Mouse (Mus musculus) G1E (cell line): Measurements from ENCODE around the gene Zmynd19. TPM values are rescaled to one million over a fixed set of nuclear protein-coding genes. Genes with fewer than 3 reads are reported as not detected.

Experiments used
- ATAC-seq: 2 replicates; pipeline ENCODE4 v1.8.0; 2016; ENCODE audit warnings: mild to moderate bottlenecking; ENCODE audit not compliant: insufficient number of reproducible peaks, poor library complexity, low FRiP score, severe bottlenecking; ENCODE audit errors: extremely low read depth
- DNase-seq: peaks from one replicate; pipeline ENCODE4 v3.0.0; 2012; ENCODE audit warnings: low spot score
- H3K27me3 ChIP-seq: 2 replicates; pipeline ENCODE4 v1.6.1; 2012; ENCODE audit warnings: mild to moderate bottlenecking, low read length, inconsistent platforms; ENCODE audit not compliant: insufficient read depth
- H3K36me3 ChIP-seq: replicated peaks from 2 replicates; pipeline ENCODE3; 2012; ENCODE audit warnings: mild to moderate bottlenecking, inconsistent platforms
- H3K4me1 ChIP-seq: 2 replicates; pipeline ENCODE4 v1.6.1; 2012; ENCODE audit warnings: low read depth, low read length, inconsistent platforms, mixed read lengths; ENCODE audit not compliant: insufficient read depth
- H3K4me3 ChIP-seq: 2 replicates; pipeline ENCODE4 v1.5.1; 2012; ENCODE audit warnings: low read depth, mild to moderate bottlenecking, inconsistent platforms, low read length, moderate library complexity, mixed read lengths
- H3K9me3 ChIP-seq: replicated peaks from 2 replicates; pipeline ENCODE4 v1.6.1; 2012; ENCODE audit warnings: inconsistent platforms
- CTCF ChIP-seq: IDR thresholded peaks from 2 replicates; pipeline ENCODE4 v1.5.1; 2012; ENCODE audit warnings: low read depth, low read length, inconsistent platforms, mixed read lengths
- GATA1 ChIP-seq: IDR thresholded peaks from 2 replicates; pipeline ENCODE4 v1.6.1; 2012; ENCODE audit warnings: borderline replicate concordance, low read length, inconsistent platforms, mixed read lengths
- GATA2 ChIP-seq: IDR thresholded peaks from 2 replicates; pipeline ENCODE4 v1.6.1; 2012; ENCODE audit warnings: low read depth, low read length, inconsistent platforms, borderline replicate concordance
- POLR2AphosphoS5 ChIP-seq: IDR thresholded peaks from 2 replicates; pipeline ENCODE4 v1.6.1; 2012; ENCODE audit warnings: low read depth, low read length, inconsistent platforms; ENCODE audit not compliant: insufficient replicate concordance
- TAL1 ChIP-seq: conservative IDR thresholded peaks from 2 replicates; pipeline ENCODE4 v1.6.1; 2012; ENCODE audit warnings: low read depth, low read length, inconsistent platforms, mixed read lengths
- polyA plus RNA-seq: library from polyadenylated mRNA; stranded (reverse); fragments of >175 nt; gene quantifications from 2 replicates; pipeline ENCODE4 v1.2.3, GENCODE M21; 2012
- total RNA-seq, 2 experiments: library from RNA; stranded (forward) in 1 of 2; stranded (reverse) in 1 of 2; fragments of 200-1000 nt in 1 of 2; fragments of >200 nt in 1 of 2; fragmentation: Nextera tagmentation in 1 of 2; gene quantifications; 2 replicates each; pipeline ENCODE4 v1.2.3; 2014 to 2017

Gene Zmynd19
- total RNA-seq (2014; fragmentation: Nextera tagmentation) (14.8 and 18.0 TPM in 2 replicates), total RNA-seq (2017) (23.5 and 37.0 TPM in 2 replicates), polyA plus RNA-seq (19.8 and 21.2 TPM in 2 replicates)

DNA sequence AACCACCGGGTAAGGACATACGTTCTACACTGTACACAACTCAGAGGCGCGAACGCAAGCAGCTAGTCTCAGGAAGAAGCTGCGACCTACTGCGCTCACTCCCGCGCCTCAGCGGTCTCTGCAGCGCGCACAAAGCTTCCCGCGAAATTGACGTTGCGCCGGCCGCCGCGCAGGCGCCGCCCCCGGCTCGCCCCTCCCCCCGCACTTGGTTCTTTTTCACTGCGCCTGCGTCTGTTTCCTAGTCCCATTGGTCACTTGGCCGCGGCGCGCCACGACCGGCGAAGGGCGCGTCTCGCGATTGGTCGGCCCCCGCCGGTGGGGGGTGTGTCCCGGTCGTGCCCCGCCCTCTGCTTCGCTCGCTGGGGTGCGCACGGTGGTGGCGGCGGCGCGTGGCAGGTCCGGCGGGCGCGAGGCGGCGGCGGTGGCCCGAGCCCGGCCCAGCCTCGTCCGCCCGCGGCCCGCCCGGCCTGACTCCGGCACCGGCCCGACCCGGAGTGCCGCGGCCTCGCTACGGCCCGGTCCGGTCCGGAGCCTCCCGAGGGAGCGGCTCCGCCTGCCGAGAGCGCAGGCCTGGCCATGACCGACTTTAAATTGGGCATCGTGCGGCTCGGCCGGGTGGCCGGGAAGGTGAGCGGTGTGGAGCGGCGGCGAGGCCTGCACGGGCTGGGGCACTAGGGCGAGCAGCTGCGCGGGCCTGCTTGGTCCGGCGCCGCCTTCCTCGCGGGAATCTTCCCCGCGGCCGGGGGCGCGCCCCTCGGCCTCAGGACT lies at the start of gene Zmynd19:
TSS of gene Zmynd19 (plus strand) at position 372 of the 768 bp plus-strand sequence.
- DNase-seq (peak; percentile 97), ATAC-seq (peak; percentile 85)
- H3K4me3 ChIP-seq: peak within 1 kb of the TSS; percentile 99
- H3K9me3 ChIP-seq: no peaks in the 10 kb centered on the region
- peaks cover 34% of the 10 kb centered on the region for H3K36me3 ChIP-seq
- peaks cover 44% of the 10 kb centered on the region for H3K4me1 ChIP-seq
- TF ChIP-seq GATA2 (no peak), POLR2AphosphoS5 (no peak), CTCF (no peak), TAL1 (no peak), GATA1 (no peak)
- no peaks in the 10 kb centered on the region for H3K27me3 ChIP-seq

DNA sequence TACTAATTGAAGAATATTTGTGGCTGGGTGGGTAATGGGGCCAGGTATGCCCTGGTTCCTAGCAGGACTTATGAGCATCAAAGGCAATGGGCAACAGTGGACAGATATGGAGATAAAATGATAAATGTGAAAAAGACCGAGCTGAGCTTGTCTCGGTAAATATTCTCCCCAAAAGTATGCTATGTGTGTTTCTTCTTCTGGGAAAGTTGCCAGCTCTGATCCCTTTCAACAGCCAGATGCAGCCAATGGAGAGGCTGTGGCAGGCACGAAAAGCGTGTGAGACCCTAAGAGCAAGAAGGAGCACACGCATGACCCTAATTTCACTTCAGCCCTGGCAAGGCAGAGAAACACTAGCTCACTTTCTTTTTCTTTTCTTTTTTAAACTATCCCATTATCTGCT lies 48.5 kb upstream of the Zmynd19 start:
- DNase-seq (no peak), ATAC-seq (no peak)
- H3K4me1 ChIP-seq: peaks cover 16% of the 10 kb centered on the region; the same call in 1 of the 2 replicates
- no peaks in the 10 kb centered on the region for H3K9me3 ChIP-seq
- no peak overlapping the region for H3K4me3 ChIP-seq
- no peaks in the 10 kb centered on the region for H3K27me3 ChIP-seq
- no peak for TF ChIP-seq CTCF
- TF ChIP-seq POLR2AphosphoS5: no peak
- TF ChIP-seq GATA1: no peak
- no peak for TF ChIP-seq TAL1
- TF ChIP-seq GATA2: no peak
- H3K36me3 ChIP-seq: peaks cover 53% of the 10 kb centered on the region

DNA sequence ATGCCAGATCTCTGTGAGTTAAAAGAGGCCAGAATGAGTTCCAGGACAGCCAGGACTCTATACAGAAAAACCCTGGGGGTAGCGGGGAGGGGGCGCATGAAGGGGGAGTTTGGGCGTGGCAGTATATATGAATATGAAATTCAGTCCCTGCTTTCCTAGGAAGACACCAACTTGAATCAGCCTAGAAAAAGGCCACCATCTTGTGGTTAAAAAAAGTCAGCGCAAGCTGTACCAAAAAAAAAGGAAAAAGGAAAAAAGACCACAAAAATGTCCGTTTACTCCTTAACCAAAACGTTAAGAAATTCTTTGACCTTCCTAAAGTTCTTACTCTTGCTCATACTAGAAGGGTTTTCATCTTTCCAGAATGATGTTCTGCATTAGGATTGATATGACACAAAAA lies 46.6 kb upstream of the Zmynd19 start:
- ATAC-seq (no peak), DNase-seq (no peak)
- Histone ChIP-seq H3K9me3 (no peaks in the 10 kb centered on the region), H3K4me3 (no peak overlapping the region), H3K36me3 (peaks cover 39% of the 10 kb centered on the region), H3K27me3 (no peaks in the 10 kb centered on the region), H3K4me1 (peaks cover 16% of the 10 kb centered on the region; the same call in 1 of the 2 replicates)
- TF ChIP-seq GATA2 (no peak), POLR2AphosphoS5 (no peak), CTCF (no peak), TAL1 (no peak), GATA1 (no peak)

GRCm38 (mm10) chr2:24904823-24905652 lies 44.6 kb upstream of the Zmynd19 start:
- DNase-seq (no peak), ATAC-seq (no peak)
- peaks cover 16% of the 10 kb centered on the region; the same call in 1 of the 2 replicates for H3K4me1 ChIP-seq
- TF ChIP-seq GATA1 (no peak), CTCF (no peak), POLR2AphosphoS5 (no peak), TAL1 (no peak), GATA2 (no peak)
- H3K27me3 ChIP-seq: no peaks in the 10 kb centered on the region
- peaks cover 33% of the 10 kb centered on the region for H3K36me3 ChIP-seq
- no peak overlapping the region for H3K4me3 ChIP-seq
- no peaks in the 10 kb centered on the region for H3K9me3 ChIP-seq

DNA sequence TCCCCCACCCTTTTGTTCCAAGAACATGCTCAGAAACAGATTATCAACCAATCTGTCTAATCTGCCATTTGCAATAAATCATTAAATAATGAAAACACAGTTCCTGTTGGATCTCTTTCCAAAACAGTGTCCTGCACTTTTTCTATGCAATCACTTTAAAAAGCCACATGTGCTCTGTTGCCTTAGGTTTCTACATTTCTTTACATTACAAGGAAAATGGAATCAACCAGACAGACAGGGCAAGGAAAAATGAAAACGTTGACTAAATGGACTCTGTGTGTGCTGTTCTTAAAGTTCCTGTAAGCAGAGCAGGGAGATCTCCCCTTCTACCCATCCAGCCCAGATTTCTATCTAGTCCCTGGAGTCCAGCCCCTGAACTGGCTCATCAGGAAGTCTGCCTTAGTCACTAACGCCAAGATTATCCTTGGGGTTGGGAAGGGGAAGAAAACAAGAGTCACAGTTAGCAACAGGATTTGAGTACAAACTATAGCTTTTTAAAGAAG lies 43.9 kb upstream of the Zmynd19 start:
- DNase-seq: no peak
- no peaks in the 10 kb centered on the region for H3K9me3 ChIP-seq
- no peak overlapping the region for H3K4me3 ChIP-seq
- ATAC-seq: no peak
- no peak for TF ChIP-seq POLR2AphosphoS5
- no peak for TF ChIP-seq GATA1
- TF ChIP-seq GATA2: no peak
- TF ChIP-seq TAL1: no peak
- no peak for TF ChIP-seq CTCF
- no peaks in the 10 kb centered on the region for H3K27me3 ChIP-seq
- peaks cover 34% of the 10 kb centered on the region for H3K36me3 ChIP-seq
- peaks cover 23% of the 10 kb centered on the region for H3K4me1 ChIP-seq
